Mouse (Mus musculus) kidney, embryonic 14.5 days (tissue): ENCODE results near the gene Ltbr. TPM values are rescaled to one million over a fixed set of nuclear protein-coding genes. Genes with fewer than 3 reads are reported as not detected.
"Not testable (repeated sequence)": the region's sequence is repeated elsewhere in the genome, so short reads cannot be mapped to it uniquely, and the experiment has no call there.

Experiments used
- ATAC-seq: fragments of 200-750 bp; cut with Nextera tagmentation; 2 replicates; pipeline ENCODE4 v1.8.0; 2017; ENCODE audit warnings: moderate number of reproducible peaks, mild to moderate bottlenecking, moderate TSS enrichment, moderate library complexity; ENCODE audit not compliant: low FRiP score, low TSS enrichment
- H3K27ac ChIP-seq: fragments of 300-500 bp; sonication (generic); 2 replicates; pipeline ENCODE4 v1.5.1; 2014; ENCODE audit warnings: low read depth, mild to moderate bottlenecking, low read length, moderate library complexity, mixed read lengths
- H3K27me3 ChIP-seq: fragments of 300-500 bp; sonication (generic); 2 replicates; pipeline ENCODE4 v1.6.1; 2014; ENCODE audit warnings: mild to moderate bottlenecking, low read length; ENCODE audit not compliant: control insufficient read depth, insufficient read depth
- H3K36me3 ChIP-seq: fragments of 300-500 bp; sonication (generic); 2 replicates; pipeline ENCODE4 v1.6.1; 2014; ENCODE audit warnings: low read length, mixed read lengths; ENCODE audit not compliant: control insufficient read depth, insufficient read depth
- H3K4me1 ChIP-seq: fragments of 300-500 bp; sonication (generic); 2 replicates; pipeline ENCODE4 v1.6.1; 2014; ENCODE audit warnings: low read length, mixed read lengths; ENCODE audit not compliant: control insufficient read depth, insufficient read depth
- H3K4me2 ChIP-seq: fragments of 300-500 bp; sonication (generic); replicated peaks from 2 replicates; pipeline ENCODE4 v1.6.1; 2014; ENCODE audit warnings: low read depth, mild to moderate bottlenecking, low read length
- H3K4me3 ChIP-seq: fragments of 300-500 bp; sonication (generic); 2 replicates; pipeline ENCODE4 v1.5.1; 2014; ENCODE audit warnings: mild to moderate bottlenecking, low read length
- H3K9ac ChIP-seq: fragments of 300-500 bp; sonication (generic); 2 replicates; pipeline ENCODE4 v1.6.1; 2014; ENCODE audit warnings: low read depth, mild to moderate bottlenecking, low read length, moderate library complexity
- H3K9me3 ChIP-seq: fragments of 300-500 bp; sonication (generic); 2 replicates; pipeline ENCODE4 v1.6.1; 2016; ENCODE audit warnings: low read length; ENCODE audit not compliant: control insufficient read depth
- WGBS: fragments of 180-500 bp; shearing (Covaris S2); extraction: QIAGEN DNeasy Blood & Tissue Kit; methylation state at CpG from one replicate; pipeline ENCODE4 v1.1.7; 2014; 5-methylcytosine and 5-hydroxymethylcytosine counted together
- polyA plus RNA-seq: library from polyadenylated mRNA; unstranded; fragments of >200 nt; fragmentation: Nextera tagmentation; extraction: Ambion mirVana; gene quantifications from 2 replicates; pipeline ENCODE4 v1.2.1, GENCODE M21; 2014

Gene Ltbr
- polyA plus RNA-seq, 1 experiment from 2014 or later = 54.0 TPM

- H3K4me1 ChIP-seq, H3K4me3 ChIP-seq, H3K9ac ChIP-seq, H3K9me3 ChIP-seq, H3K27me3 ChIP-seq, H3K36me3 ChIP-seq, H3K27ac ChIP-seq, H3K4me2 ChIP-seq, ATAC-seq: not testable (repeated sequence)
- WGBS = 92% methylated on average over 13 of the region's 13 CpGs
Observed at GRCm38 (mm10) chr6:125282721-125283120, 31.0 kb downstream of the Ltbr start.

GRCm38 (mm10) chr6:125279729-125280128 lies 34.0 kb downstream of the Ltbr start:
- no peak overlapping the region for H3K4me3 ChIP-seq
- H3K36me3 ChIP-seq = no peaks in the 10 kb centered on the region
- no peaks in the 10 kb centered on the region for H3K27me3 ChIP-seq
- no peak for ATAC-seq
- no peak overlapping the region for H3K27ac ChIP-seq
- 53% methylated on average over 8 of the region's 8 CpGs for WGBS
- no peaks in the 10 kb centered on the region for H3K4me1 ChIP-seq
- H3K9ac ChIP-seq = no peak overlapping the region
- no peak overlapping the region for H3K4me2 ChIP-seq
- no peaks in the 10 kb centered on the region for H3K9me3 ChIP-seq

- H3K4me1 ChIP-seq = no peaks in the 10 kb centered on the region
- 58% methylated on average over 15 of the region's 15 CpGs for WGBS
- H3K36me3 ChIP-seq = no peaks in the 10 kb centered on the region
- no peak overlapping the region for H3K4me2 ChIP-seq
- no peaks in the 10 kb centered on the region for H3K27me3 ChIP-seq
- no peaks in the 10 kb centered on the region for H3K9me3 ChIP-seq
- no peak overlapping the region for H3K27ac ChIP-seq
- no peak for ATAC-seq
- no peak overlapping the region for H3K9ac ChIP-seq
- no peak overlapping the region for H3K4me3 ChIP-seq
Observed at GRCm38 (mm10) chr6:125274841-125275563, 38.7 kb downstream of the Ltbr start.

- H3K36me3 ChIP-seq = no peaks in the 10 kb centered on the region
- no peak overlapping the region for H3K9ac ChIP-seq
- H3K27me3 ChIP-seq = no peaks in the 10 kb centered on the region
- no peaks in the 10 kb centered on the region for H3K4me1 ChIP-seq
- H3K4me3 ChIP-seq = no peak overlapping the region
- H3K27ac ChIP-seq = no peak overlapping the region
- H3K9me3 ChIP-seq = no peaks in the 10 kb centered on the region
- H3K4me2 ChIP-seq = no peak overlapping the region
- no peak for ATAC-seq
- WGBS = 77% methylated on average over 10 of the region's 10 CpGs
Observed at GRCm38 (mm10) chr6:125272228-125272785, 41.4 kb downstream of the Ltbr start.

- no peak overlapping the region for H3K9ac ChIP-seq
- H3K36me3 ChIP-seq = no peaks in the 10 kb centered on the region
- H3K4me2 ChIP-seq = no peak overlapping the region; the same call in 1 of the 2 replicates
- no peaks in the 10 kb centered on the region for H3K27me3 ChIP-seq
- no peaks in the 10 kb centered on the region for H3K4me1 ChIP-seq
- no peak overlapping the region for H3K4me3 ChIP-seq
- 20% methylated on average over 17 of the region's 17 CpGs for WGBS
- ATAC-seq = peak; percentile 88
- no peak overlapping the region for H3K27ac ChIP-seq
- H3K9me3 ChIP-seq = no peaks in the 10 kb centered on the region
Observed at GRCm38 (mm10) chr6:125271455-125272227, 42.0 kb downstream of the Ltbr start.

- H3K9ac ChIP-seq = no peak overlapping the region
- no peaks in the 10 kb centered on the region for H3K36me3 ChIP-seq
- H3K27me3 ChIP-seq = no peaks in the 10 kb centered on the region
- WGBS = 50% methylated on average over 6 of the region's 6 CpGs
- H3K4me2 ChIP-seq = no peak overlapping the region
- no peak overlapping the region for H3K4me3 ChIP-seq
- no peaks in the 10 kb centered on the region for H3K9me3 ChIP-seq
- no peaks in the 10 kb centered on the region for H3K4me1 ChIP-seq
- ATAC-seq = no peak
- no peak overlapping the region for H3K27ac ChIP-seq
Observed at GRCm38 (mm10) chr6:125268799-125269198, 44.9 kb downstream of the Ltbr start.

- H3K9me3 ChIP-seq = no peaks in the 10 kb centered on the region
- H3K4me1 ChIP-seq = no peaks in the 10 kb centered on the region
- no peaks in the 10 kb centered on the region for H3K36me3 ChIP-seq
- H3K27me3 ChIP-seq = no peaks in the 10 kb centered on the region
- H3K9ac ChIP-seq = no peak overlapping the region
- no peak overlapping the region for H3K4me3 ChIP-seq
- no peak for ATAC-seq
- H3K27ac ChIP-seq = no peak overlapping the region
- no peak overlapping the region for H3K4me2 ChIP-seq
- 83% methylated on average over 3 of the region's 3 CpGs for whole genome bisulfite sequencing
Observed at GRCm38 (mm10) chr6:125267469-125267868, 46.2 kb downstream of the Ltbr start.

- 62% methylated on average over 6 of the region's 6 CpGs for WGBS
- H3K36me3 ChIP-seq, ATAC-seq, H3K27ac ChIP-seq, H3K4me2 ChIP-seq, H3K4me1 ChIP-seq, H3K9ac ChIP-seq, H3K4me3 ChIP-seq, H3K9me3 ChIP-seq, H3K27me3 ChIP-seq: not testable (repeated sequence)
Observed at GRCm38 (mm10) chr6:125266600-125266999, 47.1 kb downstream of the Ltbr start.

- Histone ChIP-seq H3K4me3 (no peak overlapping the region), H3K4me2 (no peak overlapping the region), H3K27me3 (no peaks in the 10 kb centered on the region), H3K9me3 (no peaks in the 10 kb centered on the region), H3K36me3 (no peaks in the 10 kb centered on the region), H3K9ac (no peak overlapping the region), H3K27ac (no peak overlapping the region), H3K4me1 (no peaks in the 10 kb centered on the region)
- ATAC-seq = no peak
- 74% methylated on average over 13 of the region's 13 CpGs for WGBS
Observed at GRCm38 (mm10) chr6:125266091-125266490, 47.6 kb downstream of the Ltbr start.
